Mouse (Mus musculus): Measurements from ENCODE around the gene 6030452D12Rik. TPM values are rescaled to one million over a fixed set of nuclear protein-coding genes. Genes with fewer than 3 reads are reported as not detected.
A peak's percentile ranks its signal among the peaks of the same experiment; 100 is the strongest.

6030452D12Rik gene
- total RNA-seq, 2 experiments from 2014 or later: not detected

- DNase-seq: no peak
- intact Hi-C loops (cut with DNase I): no loop called here
Measured at GRCm38 (mm10) chr8:106515946-106516479, 15.7 kb downstream of the 6030452D12Rik start.

- intact Hi-C loops (cut with DNase I): no loop called here
- DNase-seq: no peak
Measured at GRCm38 (mm10) chr8:106516581-106516980, 16.3 kb downstream of the 6030452D12Rik start.

DNA sequence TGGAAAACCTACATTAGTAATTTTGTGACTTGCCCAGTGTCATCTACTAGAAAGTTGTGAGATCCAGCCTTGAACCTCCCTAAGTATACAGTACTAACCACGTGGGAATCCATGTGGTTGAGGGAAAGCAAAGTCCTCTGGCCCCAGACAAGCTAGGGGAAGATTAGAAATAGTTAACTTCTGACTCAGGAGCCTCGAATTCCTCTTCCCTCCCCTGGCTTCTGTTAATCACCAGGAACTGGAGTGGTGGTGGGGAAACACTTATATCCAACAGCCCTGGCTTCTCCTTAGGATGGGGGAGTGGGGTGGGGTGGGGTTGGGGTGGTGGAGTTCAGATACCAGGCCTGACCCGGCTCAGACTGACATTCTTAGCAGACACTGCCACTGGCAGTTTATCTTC lies 18.4 kb downstream of the 6030452D12Rik start:
- intact Hi-C loops (cut with DNase I): no loop called here
- no peak for DNase-seq

- intact Hi-C loops (cut with DNase I): no loop called here
- no peak for DNase-seq
Measured at GRCm38 (mm10) chr8:106520578-106520977, 20.3 kb downstream of the 6030452D12Rik start.

DNA sequence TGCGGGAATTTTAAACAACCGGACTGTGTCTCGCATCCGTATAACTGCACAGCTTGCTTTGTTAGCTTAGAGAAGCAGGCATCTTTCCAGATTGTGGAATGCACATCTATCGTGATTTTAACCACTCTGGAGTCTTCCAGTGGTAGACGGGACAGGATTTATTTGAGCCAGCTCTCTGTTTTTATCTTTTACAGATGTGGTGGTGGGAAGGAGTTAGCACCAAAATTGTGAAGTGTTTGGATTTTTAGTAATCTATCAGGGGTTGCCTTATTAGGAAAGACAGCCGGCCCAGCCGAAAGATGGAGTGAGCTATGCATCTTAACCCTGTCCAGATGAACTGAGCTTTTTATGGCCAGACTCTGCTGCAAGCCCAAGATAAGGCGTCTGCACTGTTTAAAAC lies 21.5 kb downstream of the 6030452D12Rik start:
- intact Hi-C loops (cut with DNase I): no loop called here
- no peak for DNase-seq

DNA sequence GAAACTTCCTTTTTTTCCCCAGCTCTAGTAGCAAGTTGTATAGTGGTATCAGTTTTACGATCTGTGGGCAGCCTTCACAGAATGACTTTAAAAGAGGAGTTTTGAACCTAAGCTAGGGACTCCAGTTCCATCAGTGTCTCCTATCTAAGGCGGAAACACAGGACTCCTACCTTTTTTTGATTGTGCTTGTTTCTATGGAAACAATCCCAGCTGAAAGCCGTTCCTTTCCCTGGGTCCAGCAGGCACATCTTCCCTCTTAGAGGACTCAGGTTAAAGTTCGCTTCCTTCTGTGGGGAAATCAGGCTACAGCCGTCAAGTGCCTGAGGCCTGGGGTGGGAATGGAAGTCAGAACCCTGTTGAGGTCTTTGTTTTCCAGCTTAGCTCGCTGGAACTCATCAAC lies 26.4 kb downstream of the 6030452D12Rik start:
- DNase-seq: no peak
- intact Hi-C loops (cut with DNase I): no loop called here

GRCm38 (mm10) chr8:106527241-106528036 lies 27.1 kb downstream of the 6030452D12Rik start:
- intact Hi-C loops (cut with DNase I): no loop called here
- no peak for DNase-seq

DNA sequence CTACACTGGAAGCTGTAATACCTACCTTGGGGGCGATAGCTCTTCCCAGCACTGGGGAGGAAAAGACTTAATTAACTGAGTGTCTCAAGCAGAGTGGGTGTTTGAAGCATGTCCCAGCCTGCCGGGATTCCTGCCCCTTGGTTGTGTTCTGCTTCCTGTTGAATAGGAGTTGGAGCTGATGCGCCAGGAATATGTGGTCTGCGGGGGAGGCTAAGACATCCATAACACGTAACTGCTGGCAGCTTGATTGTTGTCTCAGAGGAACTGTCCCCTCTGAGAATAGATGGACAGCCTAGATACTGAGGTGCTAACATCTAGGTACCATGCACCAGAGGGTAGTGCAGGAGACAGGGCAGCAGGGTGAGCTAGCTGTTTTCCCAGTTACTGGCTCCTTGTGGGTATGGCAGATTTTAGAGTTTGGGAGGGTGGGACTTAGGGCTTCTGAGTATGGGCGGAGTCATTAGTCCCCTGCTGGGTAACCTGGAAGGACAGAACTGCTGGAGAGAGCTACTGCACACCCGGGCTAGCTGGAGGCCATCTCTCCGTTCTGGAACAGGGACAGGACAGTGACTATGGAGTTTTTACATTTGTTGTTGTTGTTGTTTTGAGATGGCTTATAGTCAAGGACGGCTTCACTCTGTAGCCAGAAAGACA lies 28.4 kb downstream of the 6030452D12Rik start:
- DNase-seq: no peak
- intact Hi-C loops (cut with DNase I): no loop called here

DNA sequence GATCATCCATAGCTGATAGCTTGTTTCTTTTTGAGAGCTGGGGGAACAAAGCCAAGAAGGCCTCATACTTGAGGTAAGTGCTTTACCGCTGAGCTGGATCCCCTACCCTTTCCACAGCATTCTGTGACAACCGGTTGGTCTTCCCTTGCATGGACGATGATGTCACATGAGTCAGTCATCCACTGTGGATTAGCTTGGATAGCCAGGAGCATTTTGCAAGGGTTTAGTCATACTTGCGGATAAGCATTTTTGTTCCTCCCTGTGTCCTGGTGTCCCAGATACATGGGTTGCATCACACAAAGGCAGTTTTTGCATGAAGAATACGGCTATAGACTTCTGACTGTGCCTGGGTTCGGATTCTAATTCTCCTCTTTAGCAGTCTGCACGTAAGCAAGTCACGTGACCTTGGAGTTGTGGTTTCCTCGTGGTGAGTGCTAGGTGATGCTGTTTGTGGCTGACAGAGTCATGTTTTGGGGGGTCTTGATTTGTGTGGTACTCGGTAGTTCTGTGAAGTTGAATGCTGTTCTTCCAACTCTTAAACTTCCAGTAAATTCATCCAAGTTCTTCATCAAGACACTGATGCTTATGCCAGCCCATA lies 29.7 kb downstream of the 6030452D12Rik start:
- intact Hi-C loops (cut with DNase I): no loop called here
- no peak for DNase-seq

DNA sequence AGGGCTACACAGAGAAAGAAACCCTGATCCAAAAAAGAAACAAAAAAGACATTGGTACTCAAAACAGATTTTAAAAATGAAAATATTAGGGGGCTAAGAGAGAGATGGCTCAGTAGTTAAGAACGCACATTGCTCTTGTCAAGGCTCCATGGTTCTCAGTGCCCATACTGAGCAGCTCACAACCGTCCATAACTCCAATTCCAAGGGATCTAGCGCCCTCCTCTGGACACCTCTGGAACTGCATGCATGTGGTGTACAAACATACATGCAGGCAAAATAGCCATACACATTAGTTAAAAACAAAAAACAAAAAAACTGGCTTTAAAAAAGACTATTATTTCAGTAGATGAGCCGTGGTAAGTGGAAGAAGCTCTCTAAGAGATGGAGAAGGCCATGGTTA lies 30.2 kb downstream of the 6030452D12Rik start:
- DNase-seq: peak in 1 of 2 experiments; percentile 25
- intact Hi-C loops (cut with DNase I): no loop called here

GRCm38 (mm10) chr8:106533709-106534108 lies 33.4 kb downstream of the 6030452D12Rik start:
- DNase-seq: no peak
- intact Hi-C loops (cut with DNase I): loop anchor here (1.0 kb wide), 1 partner anchor 100 kb away; no protein-coding TSS in a partner anchor

GRCm38 (mm10) chr8:106534449-106534848 lies 34.1 kb downstream of the 6030452D12Rik start:
- peak; percentile 55 to 81 for DNase-seq
- intact Hi-C loops (cut with DNase I): no loop called here

- DNase-seq: no peak
- intact Hi-C loops (cut with DNase I): no loop called here
Measured at GRCm38 (mm10) chr8:106535448-106535847, 35.1 kb downstream of the 6030452D12Rik start.

DNA sequence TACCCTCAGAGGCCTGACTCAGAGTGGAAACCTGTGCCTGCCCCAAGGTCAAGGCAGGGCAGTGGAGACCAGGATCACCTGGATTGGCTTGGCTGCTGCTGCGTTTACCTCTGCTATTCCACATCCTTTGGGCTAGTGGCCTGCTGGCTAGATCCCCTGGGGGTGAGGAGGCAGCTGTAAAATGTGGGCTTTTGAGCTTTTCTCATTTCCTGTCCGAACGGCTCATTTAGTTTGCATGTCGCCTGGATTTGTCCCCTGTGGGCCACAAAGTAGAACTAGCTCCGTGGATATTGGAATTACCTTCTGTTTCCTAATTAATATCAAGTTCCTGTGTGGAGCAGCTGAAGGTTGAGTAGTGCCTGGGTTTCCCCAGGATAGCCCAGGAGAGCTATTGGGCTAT lies 38.9 kb downstream of the 6030452D12Rik start:
- intact Hi-C loops (cut with DNase I): no loop called here
- DNase-seq: no peak

- intact Hi-C loops (cut with DNase I): no loop called here
- DNase-seq: no peak
Measured at GRCm38 (mm10) chr8:106541002-106541401, 40.7 kb downstream of the 6030452D12Rik start.

DNA sequence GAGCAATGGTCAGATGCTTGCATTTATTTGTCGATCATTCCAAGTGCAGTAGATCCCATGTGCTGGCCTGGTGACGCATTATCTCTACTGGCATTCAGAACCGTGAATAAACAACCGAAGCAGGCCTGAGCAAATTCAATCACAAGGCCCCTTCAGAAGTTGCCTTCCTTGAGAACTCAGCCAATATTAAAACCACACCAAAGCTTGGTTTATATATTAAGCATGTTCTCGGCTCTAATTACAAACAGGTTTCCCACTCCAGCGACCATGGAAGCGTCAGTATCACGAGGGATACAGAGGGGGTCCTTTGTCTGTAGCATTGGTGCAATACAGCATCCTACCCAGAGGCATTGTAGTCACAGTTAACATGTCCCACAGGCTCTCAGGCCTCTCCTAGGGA lies 42.7 kb downstream of the 6030452D12Rik start:
- intact Hi-C loops (cut with DNase I): no loop called here

DNA sequence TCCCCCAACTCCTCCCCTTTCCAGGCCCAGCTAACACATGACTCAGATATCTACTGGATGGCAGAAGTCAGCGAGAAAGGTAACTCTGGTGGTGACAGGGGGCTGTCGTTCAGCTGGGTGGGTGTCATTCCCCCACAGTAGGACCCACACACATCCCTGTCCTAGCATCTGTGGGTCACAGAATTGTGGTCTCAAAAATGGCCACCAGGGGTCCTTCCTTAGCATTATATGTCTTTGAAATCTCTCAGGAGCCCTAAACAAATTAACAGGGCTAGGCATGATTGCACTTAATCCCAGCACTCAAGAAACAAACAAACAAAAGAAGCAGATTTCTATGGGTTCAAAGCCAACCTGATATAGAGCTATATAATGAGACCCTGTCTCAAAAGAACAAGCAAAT lies 44.8 kb downstream of the 6030452D12Rik start:
- DNase-seq: peak in 1 of 2 experiments; percentile 24
- intact Hi-C loops (cut with DNase I): no loop called here

More for the DNA sequence above, 42.7 kb downstream of the 6030452D12Rik start:
- no peak for DNase-seq

DNA sequence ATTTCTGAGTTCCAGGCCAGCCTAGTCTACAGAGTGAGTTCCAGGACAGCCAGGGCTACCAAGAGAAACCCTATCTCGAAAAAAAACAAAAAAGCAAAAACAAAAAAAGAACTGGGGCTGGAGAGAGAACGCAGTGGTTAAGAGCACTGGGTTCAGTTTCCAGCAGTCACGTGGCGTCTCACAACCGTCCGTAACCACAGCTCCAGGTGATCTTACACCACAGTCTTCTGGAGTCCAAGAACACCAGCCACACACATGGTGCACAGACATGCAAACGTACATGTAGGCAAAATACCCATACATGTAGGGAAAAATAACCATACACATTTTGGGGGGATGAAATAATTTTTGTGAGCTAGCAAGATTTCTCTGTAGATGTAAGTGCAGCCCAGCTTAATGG lies 46.4 kb downstream of the 6030452D12Rik start:
- intact Hi-C loops (cut with DNase I): no loop called here
- no peak for DNase-seq

GRCm38 (mm10) chr8:106548366-106548936 lies 48.1 kb downstream of the 6030452D12Rik start:
- intact Hi-C loops (cut with DNase I): no loop called here

GRCm38 (mm10) chr8:106550906-106551305 lies 50.6 kb downstream of the 6030452D12Rik start:
- no peak for DNase-seq
- intact Hi-C loops (cut with DNase I): no loop called here

More at GRCm38 (mm10) chr8:106548366-106548936, 48.1 kb downstream of the 6030452D12Rik start:
- no peak for DNase-seq

GRCm38 (mm10) chr8:106554011-106554410 lies 53.7 kb downstream of the 6030452D12Rik start:
- intact Hi-C loops (cut with DNase I): no loop called here
- DNase-seq: no peak

Data from heart, postnatal 14 days (tissue).